Mouse (Mus musculus) midbrain, embryonic 13.5 days (tissue): Measurements from ENCODE around the gene Zfp457. TPM values are rescaled to one million over a fixed set of nuclear protein-coding genes. Genes with fewer than 3 reads are reported as not detected.
"Not testable (repeated sequence)": the region's sequence is repeated elsewhere in the genome, so short reads cannot be mapped to it uniquely, and the experiment has no call there.

Experiments
- ATAC-seq: fragments of 200-750 bp; cut with Nextera tagmentation; 2 replicates; pipeline ENCODE4 v1.8.0; 2017; ENCODE audit warnings: mild to moderate bottlenecking, moderate TSS enrichment, moderate library complexity
- H3K27ac ChIP-seq: fragments of 300-500 bp; sonication (generic); 2 replicates; pipeline ENCODE4 v1.5.1; 2015; ENCODE audit warnings: inconsistent platforms, mild to moderate bottlenecking, moderate library complexity
- H3K27me3 ChIP-seq: fragments of 300-500 bp; sonication (generic); 2 replicates; pipeline ENCODE4 v1.6.1; 2015; ENCODE audit warnings: mild to moderate bottlenecking, inconsistent platforms
- H3K36me3 ChIP-seq: fragments of 300-500 bp; sonication (generic); 2 replicates; pipeline ENCODE4 v1.6.1; 2015; ENCODE audit warnings: mild to moderate bottlenecking, inconsistent platforms
- H3K4me1 ChIP-seq: fragments of 300-500 bp; sonication (generic); replicated peaks from 2 replicates; pipeline ENCODE4 v1.6.1; 2015; ENCODE audit warnings: inconsistent platforms
- H3K4me2 ChIP-seq: fragments of 300-500 bp; sonication (generic); replicated peaks from 2 replicates; pipeline ENCODE4 v1.6.1; 2015; ENCODE audit warnings: moderate library complexity, mild to moderate bottlenecking, inconsistent platforms
- H3K4me3 ChIP-seq: fragments of 300-500 bp; sonication (generic); replicated peaks from 2 replicates; pipeline ENCODE4 v1.5.1; 2015; ENCODE audit warnings: mild to moderate bottlenecking, inconsistent platforms
- H3K9ac ChIP-seq: fragments of 300-500 bp; sonication (generic); replicated peaks from 2 replicates; pipeline ENCODE4 v1.6.1; 2015; ENCODE audit warnings: mild to moderate bottlenecking, inconsistent platforms
- H3K9me3 ChIP-seq: fragments of 300-500 bp; sonication (generic); 2 replicates; pipeline ENCODE4 v1.6.1; 2016; ENCODE audit warnings: mild to moderate bottlenecking, inconsistent platforms
- WGBS: fragments of 180-500 bp; shearing (Covaris S2); methylation state at CpG from one replicate; pipeline ENCODE4 v1.1.7; 2015; 5-methylcytosine and 5-hydroxymethylcytosine counted together
- polyA plus RNA-seq: library from polyadenylated mRNA; unstranded; fragments of >200 nt; fragmentation: Nextera tagmentation; extraction: Ambion mirVana; gene quantifications from 2 replicates; pipeline ENCODE4 v1.2.1, GENCODE M21; 2015

Gene Zfp457
- 1.5 and 1.6 TPM in 2 replicates for polyA plus RNA-seq

DNA sequence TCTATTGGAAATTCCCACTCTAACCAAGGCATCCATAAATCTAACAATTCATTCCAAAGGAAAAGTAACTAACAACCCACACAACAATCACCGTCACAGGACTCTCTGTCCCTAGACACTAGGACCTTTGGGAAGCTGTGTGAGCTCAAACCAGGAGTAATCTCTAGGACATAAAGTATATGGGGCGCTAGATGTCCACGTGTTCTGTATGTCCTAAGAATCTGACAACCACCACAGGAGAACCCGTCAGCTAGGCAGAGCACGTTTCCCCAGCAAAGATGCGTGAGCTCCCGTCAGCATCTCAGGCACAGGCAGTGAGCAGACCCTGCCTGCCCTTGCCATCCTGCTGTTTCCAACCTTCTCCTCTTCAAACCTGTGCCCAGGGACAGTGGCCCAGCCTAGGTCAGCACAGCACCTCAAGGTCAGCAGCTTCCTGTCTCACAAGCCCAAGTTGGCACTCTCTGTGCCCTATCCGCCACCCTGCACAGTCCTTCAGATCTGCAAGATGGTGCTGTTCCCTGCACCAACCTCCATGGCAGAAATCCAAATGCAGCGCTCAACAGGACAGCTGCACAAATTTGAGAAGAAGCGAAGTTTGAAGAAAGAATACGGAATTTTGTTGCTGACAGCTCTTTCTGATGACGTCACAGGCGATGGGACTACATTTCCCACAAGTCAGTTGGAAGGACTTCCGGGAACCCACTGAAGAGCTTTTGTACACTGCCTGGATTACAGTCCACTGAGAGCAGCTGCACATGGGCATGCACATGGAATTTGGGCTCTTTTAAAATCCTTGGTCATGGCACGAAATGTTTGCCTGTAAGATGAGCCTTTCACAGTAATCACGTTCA is at the start of gene Zfp457:
Zfp457 (minus strand) TSS at position 664 of the 851 bp plus-strand sequence.
- Histone ChIP-seq H3K36me3 (no peaks in the 10 kb centered on the region), H3K27me3 (no peaks in the 10 kb centered on the region), H3K9me3 (no peaks in the 10 kb centered on the region), H3K9ac (peak within 1 kb of the TSS; percentile 84), H3K27ac (peak within 1 kb of the TSS; percentile 57; the same call in 1 of the 2 replicates), H3K4me3 (peak within 1 kb of the TSS; percentile 73), H3K4me1 (peaks cover 6% of the 10 kb centered on the region; the same call in 1 of the 2 replicates), H3K4me2 (peak within 1 kb of the TSS; percentile 85)
- 14% methylated on average over 16 of the region's 16 CpGs for WGBS
- ATAC-seq = peak; percentile 100

DNA sequence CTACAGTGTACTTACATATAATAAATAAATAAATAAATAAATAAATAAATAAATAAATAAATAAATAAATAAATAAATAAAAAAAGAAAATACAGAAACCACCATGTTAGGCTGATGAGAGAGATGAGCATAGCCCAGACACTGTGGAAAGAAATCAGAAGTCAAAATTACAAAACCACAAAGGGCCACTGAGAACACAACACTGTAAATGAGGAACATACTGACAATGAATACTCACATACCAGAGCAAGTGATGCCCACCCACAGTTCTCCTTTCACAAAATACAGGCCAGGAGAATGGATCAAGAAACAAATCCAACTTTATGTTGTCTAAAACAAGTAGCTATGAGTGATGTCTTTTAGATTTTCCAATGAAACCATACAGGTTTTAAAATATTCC is 45.6 kb upstream of the Zfp457 start:
- H3K27me3 ChIP-seq = no peaks in the 10 kb centered on the region
- no peak for ATAC-seq
- no peaks in the 10 kb centered on the region for H3K36me3 ChIP-seq
- no peaks in the 10 kb centered on the region for H3K9me3 ChIP-seq
- no peak overlapping the region for H3K4me2 ChIP-seq
- no peak overlapping the region for H3K4me3 ChIP-seq
- no peak overlapping the region for H3K9ac ChIP-seq
- H3K4me1 ChIP-seq = no peaks in the 10 kb centered on the region
- H3K27ac ChIP-seq = no peak overlapping the region

DNA sequence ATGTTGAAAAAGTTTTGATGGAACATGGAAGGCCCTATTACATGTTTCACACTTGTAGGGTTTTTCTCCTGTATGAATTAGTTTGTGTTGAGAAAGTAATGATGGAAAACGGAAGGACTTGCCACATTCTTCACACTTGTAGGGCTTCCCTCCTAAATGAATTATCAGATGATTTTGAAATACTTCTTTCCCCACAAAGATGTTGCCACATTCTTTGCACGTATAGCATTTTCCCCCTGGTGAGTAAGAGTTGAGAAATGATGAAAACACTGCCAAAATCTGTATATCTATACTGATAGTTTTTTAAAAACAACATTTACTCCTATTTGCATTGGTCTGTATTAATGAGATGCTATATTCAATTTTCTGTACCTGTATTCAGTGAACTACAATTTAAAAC is 37.1 kb upstream of the Zfp457 start:
- H3K9ac ChIP-seq = no peak overlapping the region
- no peaks in the 10 kb centered on the region for H3K9me3 ChIP-seq
- no peak overlapping the region for H3K4me3 ChIP-seq
- peaks cover 2% of the 10 kb centered on the region for H3K36me3 ChIP-seq
- no peak overlapping the region for H3K27ac ChIP-seq
- H3K27me3 ChIP-seq = no peaks in the 10 kb centered on the region
- H3K4me2 ChIP-seq = no peak overlapping the region
- no peaks in the 10 kb centered on the region for H3K4me1 ChIP-seq
- no peak for ATAC-seq
- 91% methylated on average over 2 of the region's 2 CpGs for WGBS

DNA sequence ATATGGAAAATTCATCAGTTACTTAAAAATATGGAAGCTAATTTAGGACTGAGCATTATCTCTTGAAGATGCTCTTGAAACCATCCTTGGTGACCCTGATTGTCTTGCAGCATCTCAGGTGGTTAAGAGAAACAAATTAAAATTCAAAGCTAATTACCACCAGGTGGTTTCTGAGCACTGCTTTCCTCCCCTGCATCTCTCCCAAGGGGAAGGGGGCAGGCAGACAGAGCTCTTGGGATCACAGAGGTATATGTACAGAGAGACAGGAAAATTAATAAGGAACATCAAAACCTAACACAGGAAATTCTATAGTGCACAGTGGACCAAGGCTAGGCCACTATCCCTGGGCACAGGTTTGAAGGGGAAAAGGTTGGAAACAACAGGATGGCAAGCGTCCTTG is 26.6 kb upstream of the Zfp457 start:
- Histone ChIP-seq H3K27ac (no peak overlapping the region), H3K9ac (peak overlapping the region; percentile 56), H3K4me2 (peak overlapping the region; percentile 70), H3K4me1 (peaks cover 10% of the 10 kb centered on the region), H3K27me3 (no peaks in the 10 kb centered on the region), H3K9me3 (no peaks in the 10 kb centered on the region), H3K36me3 (no peaks in the 10 kb centered on the region), H3K4me3 (peak overlapping the region; percentile 51)
- ATAC-seq = peak; percentile 57
- 73% methylated on average over 1 of the region's 1 CpGs for WGBS

DNA sequence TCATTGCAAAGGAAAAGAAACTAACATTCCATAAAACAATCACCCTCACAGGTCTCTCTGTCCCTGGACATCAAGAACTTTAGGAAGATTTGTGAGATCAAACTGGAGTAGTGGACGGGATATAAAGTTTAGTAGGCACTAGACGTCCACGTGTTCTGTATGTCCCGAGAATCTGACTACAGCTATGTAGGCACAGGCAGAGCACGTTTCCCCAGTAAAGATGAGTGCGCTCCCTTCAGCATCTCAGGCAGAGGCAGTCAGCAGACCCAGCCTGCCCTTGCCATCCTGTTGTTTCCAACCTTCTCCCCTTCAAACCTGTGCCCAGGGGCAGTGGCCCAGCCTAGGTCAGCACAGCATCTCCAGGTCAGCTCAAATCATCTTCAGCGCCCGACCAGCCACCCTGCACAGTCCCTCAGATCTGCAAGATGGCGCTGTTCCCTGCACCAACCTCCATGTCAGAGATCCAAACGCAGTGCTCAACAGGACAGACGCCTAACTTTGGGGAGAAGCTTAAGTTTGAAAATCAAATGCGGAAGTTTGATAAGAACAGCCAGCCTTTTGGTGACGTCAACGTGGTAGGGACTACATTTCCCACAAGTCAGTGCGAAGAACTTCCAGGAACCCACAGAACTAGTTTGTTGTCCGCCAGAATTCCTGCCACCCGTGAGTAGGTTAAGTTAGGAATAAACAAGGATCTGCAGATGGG is 25.9 kb upstream of the Zfp457 start, which contains the start of gene Zfp595:
Zfp595 (minus strand) TSS at position 552 of the 706 bp plus-strand sequence.
- Histone ChIP-seq H3K9me3 (no peaks in the 10 kb centered on the region), H3K27ac (no peak within 1 kb of the TSS), H3K4me2 (peak within 1 kb of the TSS; percentile 70), H3K36me3 (no peaks in the 10 kb centered on the region), H3K9ac (peak within 1 kb of the TSS; percentile 63), H3K4me1 (peaks cover 10% of the 10 kb centered on the region), H3K27me3 (no peaks in the 10 kb centered on the region), H3K4me3 (peak within 1 kb of the TSS; percentile 51)
- WGBS = 16% methylated on average over 17 of the region's 17 CpGs
- peak; percentile 93 for ATAC-seq

DNA sequence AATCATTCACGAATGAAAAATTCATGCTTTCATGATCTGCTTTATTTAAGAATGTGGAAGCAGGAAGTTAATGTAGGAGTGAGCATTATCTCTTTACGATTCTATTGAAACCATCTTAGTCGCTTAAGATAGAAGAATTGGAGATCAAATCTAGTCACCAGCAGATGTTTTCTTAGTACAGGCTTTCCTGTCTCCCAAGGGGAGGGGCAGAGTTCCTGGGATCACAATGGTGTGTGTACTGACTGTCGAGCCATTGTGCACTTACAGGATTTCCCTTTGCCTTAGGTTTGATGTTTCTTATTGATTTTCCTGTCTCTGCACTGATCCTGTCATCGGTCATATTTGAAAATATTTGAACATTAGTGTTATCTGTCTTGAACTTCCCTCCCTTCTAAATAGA is 433 bp upstream of the Zfp457 start:
- H3K4me1 ChIP-seq = peaks cover 6% of the 10 kb centered on the region; the same call in 1 of the 2 replicates

DNA sequence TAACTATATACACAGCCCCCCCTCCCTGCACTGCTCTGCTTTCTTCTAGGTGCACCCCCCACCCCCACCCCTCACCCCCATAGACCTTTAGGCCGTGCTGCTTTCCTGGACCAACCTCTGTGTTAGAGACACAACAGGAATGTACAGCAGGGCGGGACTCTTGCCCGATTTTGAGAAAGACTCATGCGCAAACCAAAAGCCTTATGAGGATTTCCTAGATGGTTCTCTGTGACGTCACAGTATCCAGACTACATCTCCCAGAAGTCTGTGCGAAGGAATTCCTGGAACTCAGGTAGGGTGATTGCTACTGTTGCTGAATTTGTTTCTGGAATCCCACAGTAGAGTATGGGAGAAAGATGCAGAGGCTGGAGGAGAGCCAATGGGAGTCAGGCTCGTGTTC is 28.0 kb downstream of the Zfp457 start, which contains the start of gene Zfp458:
Zfp458 (minus strand) TSS at position 153 of the 400 bp plus-strand sequence.
- Histone ChIP-seq H3K36me3 (no peaks in the 10 kb centered on the region), H3K27ac (no peak within 1 kb of the TSS), H3K27me3 (no peaks in the 10 kb centered on the region), H3K4me2 (no peak within 1 kb of the TSS), H3K4me1 (no peaks in the 10 kb centered on the region), H3K9me3 (no peaks in the 10 kb centered on the region), H3K4me3 (no peak within 1 kb of the TSS), H3K9ac (no peak within 1 kb of the TSS)
- WGBS = 43% methylated on average over 7 of the region's 7 CpGs
- no peak for ATAC-seq

More for the DNA sequence above, 433 bp upstream of the Zfp457 start:
- peak; percentile 78 for ATAC-seq
- no peaks in the 10 kb centered on the region for H3K36me3 ChIP-seq
- H3K9ac ChIP-seq = peak overlapping the region; percentile 84
- H3K4me2 ChIP-seq = peak overlapping the region; percentile 85
- peak overlapping the region; percentile 57; the same call in 1 of the 2 replicates for H3K27ac ChIP-seq
- H3K27me3 ChIP-seq = no peaks in the 10 kb centered on the region
- H3K4me3 ChIP-seq = peak overlapping the region; percentile 73
- H3K9me3 ChIP-seq = no peaks in the 10 kb centered on the region
- WGBS = 32% methylated on average over 5 of the region's 5 CpGs

DNA sequence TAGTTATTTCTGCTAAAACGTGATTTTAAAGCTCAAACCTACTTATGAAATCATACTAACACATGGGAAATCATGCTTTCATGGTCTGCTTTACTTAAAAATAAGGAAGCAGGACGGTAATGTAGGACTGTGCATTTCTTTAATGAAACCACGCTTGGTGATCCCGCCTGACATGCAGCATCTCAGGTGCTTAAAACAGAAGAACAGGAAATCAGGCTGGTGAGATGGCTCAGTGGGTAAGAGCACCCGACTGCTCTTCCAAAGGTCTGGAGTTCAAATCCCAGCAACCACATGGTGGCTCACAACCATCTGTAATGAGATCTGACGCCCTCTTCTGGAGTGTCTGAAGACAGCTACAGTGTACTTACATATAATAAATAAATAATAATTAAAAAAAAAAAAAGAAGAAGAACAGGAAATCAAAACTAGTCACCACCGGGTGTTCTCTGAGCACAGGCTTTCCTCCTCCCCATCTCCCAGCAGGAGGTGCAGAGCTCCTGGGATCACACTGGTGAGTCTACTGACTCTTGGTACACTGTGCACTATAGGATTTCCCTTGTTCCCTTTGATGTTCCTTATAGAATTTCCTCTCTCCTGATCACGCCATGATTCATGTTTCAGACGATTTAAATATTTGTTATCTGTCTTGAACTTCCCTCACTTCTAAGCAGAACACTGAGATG is 36.8 kb downstream of the Zfp457 start:
- H3K9me3 ChIP-seq, H3K27me3 ChIP-seq, H3K36me3 ChIP-seq: not testable (repeated sequence)
- Histone ChIP-seq H3K4me2 (peak overlapping the region; percentile 78), H3K4me3 (peak overlapping the region; percentile 81), H3K27ac (peak overlapping the region; percentile 58; the same call in 1 of the 2 replicates), H3K9ac (peak overlapping the region; percentile 76), H3K4me1 (peaks cover 12% of the 10 kb centered on the region)
- 50% methylated on average over 9 of the region's 9 CpGs for WGBS
- peak; percentile 73 for ATAC-seq

DNA sequence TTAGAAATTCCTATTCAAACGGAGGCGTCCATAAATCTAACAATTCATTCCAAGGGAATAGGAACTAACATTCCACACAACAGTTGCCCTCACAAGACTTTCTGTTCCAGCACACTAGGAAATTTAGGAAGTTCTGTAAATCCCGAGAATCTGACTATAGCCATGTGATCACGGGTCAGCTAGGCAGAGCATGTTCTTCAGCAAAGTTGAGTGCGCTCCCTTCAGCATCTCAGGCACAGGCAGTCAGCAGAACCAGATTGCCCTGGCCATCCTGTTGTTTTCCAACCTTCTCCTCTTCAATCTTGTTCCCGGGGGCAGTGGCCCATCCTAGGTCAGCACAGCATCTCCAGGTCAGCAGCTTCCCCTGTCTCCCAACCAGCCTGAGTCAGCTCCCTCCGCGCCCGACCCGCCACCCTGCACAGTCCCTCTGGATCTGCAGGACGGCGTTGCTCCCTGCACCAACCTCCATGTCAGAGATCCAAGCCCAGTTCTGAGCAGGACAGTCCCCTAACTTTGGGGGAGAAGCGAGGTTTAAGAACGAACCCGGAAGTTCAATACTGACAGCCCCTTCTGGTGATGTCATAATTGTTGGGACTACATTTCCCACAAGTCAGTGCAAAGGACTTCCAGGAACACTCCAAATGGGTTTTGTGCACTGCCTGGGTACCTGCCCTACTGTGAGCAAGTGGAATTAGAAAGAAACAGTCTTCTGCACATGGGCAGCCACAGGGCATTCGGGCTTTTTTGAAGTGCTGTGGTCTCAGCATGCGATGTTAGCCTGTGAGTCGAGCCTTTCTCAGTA is 37.5 kb downstream of the Zfp457 start:
- WGBS = 8% methylated on average over 18 of the region's 18 CpGs
- peaks cover 10% of the 10 kb centered on the region; the same call in 1 of the 2 replicates for H3K36me3 ChIP-seq
- peak overlapping the region; percentile 76 for H3K9ac ChIP-seq
- ATAC-seq = peak; percentile 99
- peak overlapping the region; percentile 78 for H3K4me2 ChIP-seq
- H3K9me3 ChIP-seq = peaks cover 3% of the 10 kb centered on the region
- H3K27ac ChIP-seq = peak overlapping the region; percentile 58; the same call in 1 of the 2 replicates
- peak overlapping the region; percentile 81 for H3K4me3 ChIP-seq
- H3K4me1 ChIP-seq = peaks cover 12% of the 10 kb centered on the region
- H3K27me3 ChIP-seq = no peaks in the 10 kb centered on the region
